Mouse (Mus musculus) brain, embryonic 14.5 days (tissue): ENCODE results near the gene Cox14. TPM values are rescaled to one million over a fixed set of nuclear protein-coding genes. Genes with fewer than 3 reads are reported as not detected.
A peak's percentile ranks its signal among the peaks of the same experiment; 100 is the strongest.

Experiments used
- DNase-seq: peaks from one replicate; pipeline ENCODE4 v3.0.0-alpha.2; 2011; ENCODE audit warnings: low read depth
- CTCF ChIP-seq: fragments of 200-500 bp; IDR thresholded peaks from 2 replicates; pipeline ENCODE4 v1.5.1; 2012; ENCODE audit warnings: inconsistent platforms, mild to moderate bottlenecking, moderate library complexity, borderline replicate concordance; ENCODE audit not compliant: insufficient read depth, insufficient read length; ENCODE audit errors: extremely low read depth
- POLR2A ChIP-seq: fragments of 200-500 bp; IDR thresholded peaks from 2 replicates; pipeline ENCODE4 v1.6.1; 2012; ENCODE audit warnings: mild to moderate bottlenecking, inconsistent platforms, borderline replicate concordance; ENCODE audit not compliant: poor library complexity, insufficient read depth, insufficient read length, severe bottlenecking; ENCODE audit errors: extremely low read depth
- polyA plus RNA-seq: library from polyadenylated mRNA; depleted of rRNA; stranded (reverse); fragments of >200 nt; gene quantifications from 2 replicates; pipeline ENCODE4 v1.2.3, GENCODE M21; 2012

Cox14 gene
- polyA plus RNA-seq, 1 experiment, result 149 TPM

DNA sequence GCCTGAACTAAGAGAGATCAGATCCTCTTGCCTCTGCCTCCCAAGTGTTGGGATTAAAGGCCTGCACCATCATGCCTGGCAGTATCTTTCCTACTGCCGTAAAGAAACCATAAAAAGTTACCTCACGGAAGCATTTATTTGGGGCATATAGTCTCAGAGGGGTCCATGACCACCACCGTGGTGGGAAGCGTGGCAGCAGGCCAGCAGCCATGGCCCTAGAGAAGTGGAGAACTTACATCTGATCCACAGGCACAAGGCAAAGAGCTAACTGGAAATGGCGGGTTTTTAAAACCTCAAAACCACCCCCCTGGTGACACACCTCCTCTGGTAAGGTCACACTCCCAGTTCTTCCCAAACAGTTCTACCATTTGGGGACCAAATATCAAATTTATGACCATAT, 2.8 kb downstream of the Cox14 start:
- DNase-seq, result no peak
- no peak for TF ChIP-seq POLR2A
- no peak for TF ChIP-seq CTCF

GRCm38 (mm10) chr15:99729056-99729783, 3.8 kb downstream of the Cox14 start:
- TF ChIP-seq POLR2A (no peak), CTCF (peak; percentile 5; the same call in 1 of the 2 replicates)
- DNase-seq, result no peak

DNA sequence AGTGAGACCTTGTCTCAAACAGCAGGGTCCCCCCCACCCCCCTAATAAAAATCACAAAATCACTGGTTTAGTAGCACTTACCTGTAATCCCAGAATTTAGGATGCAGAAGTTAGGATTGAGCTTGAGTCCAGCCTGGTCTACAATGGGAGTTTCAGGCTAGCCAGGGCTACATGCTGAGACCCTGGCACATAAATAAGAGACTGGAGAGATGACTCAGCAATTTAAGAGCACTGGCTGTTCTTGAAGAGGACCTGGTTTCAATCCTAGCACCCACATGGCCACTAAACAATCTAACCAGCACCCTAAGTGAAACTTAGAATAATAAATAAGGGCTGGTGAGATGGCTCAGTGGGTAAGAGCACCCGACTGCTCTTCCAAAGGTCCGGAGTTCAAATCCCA, 5.7 kb downstream of the Cox14 start:
- TF ChIP-seq POLR2A, result no peak
- no peak for TF ChIP-seq CTCF
- no peak for DNase-seq

DNA sequence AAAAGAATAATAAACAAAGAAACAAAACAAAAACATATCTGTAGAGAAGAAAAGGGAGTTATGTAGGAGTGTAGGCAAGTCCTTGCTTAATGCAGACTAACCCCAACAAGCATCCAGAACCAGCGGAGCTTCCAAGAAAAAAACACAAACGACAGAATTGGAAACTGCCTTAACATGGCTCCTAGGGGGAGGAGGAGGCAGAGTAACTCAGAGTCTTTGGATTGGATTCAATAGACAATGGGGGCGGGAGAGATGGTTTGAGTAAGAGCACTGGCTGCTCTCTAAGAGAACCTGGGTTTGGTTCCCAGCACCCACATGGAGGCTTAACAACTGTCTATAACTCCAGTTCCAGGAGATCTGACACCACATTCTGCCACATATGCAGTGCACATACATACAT, 6.3 kb downstream of the Cox14 start:
- no peak for DNase-seq
- TF ChIP-seq POLR2A (no peak), CTCF (no peak)

DNA sequence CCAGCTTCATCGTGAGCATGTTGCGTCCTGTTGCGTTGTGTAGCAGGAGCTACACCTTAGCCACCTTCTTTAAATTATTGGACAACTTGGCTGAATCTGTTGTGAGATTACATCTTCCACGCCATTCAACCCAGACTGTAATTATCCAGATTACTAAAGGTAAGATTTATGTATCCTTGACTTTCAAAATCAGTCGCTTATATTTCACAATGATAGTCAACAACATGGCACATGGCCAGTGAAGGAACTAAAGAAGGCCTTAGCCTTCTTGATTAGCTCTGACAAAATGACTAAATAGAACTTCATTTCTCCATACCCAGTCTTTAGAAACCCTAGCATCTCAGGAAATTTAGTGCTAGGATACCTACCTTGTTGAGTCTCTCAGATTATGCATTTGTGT, 7.8 kb downstream of the Cox14 start:
- TF ChIP-seq POLR2A (no peak), CTCF (no peak)

DNA sequence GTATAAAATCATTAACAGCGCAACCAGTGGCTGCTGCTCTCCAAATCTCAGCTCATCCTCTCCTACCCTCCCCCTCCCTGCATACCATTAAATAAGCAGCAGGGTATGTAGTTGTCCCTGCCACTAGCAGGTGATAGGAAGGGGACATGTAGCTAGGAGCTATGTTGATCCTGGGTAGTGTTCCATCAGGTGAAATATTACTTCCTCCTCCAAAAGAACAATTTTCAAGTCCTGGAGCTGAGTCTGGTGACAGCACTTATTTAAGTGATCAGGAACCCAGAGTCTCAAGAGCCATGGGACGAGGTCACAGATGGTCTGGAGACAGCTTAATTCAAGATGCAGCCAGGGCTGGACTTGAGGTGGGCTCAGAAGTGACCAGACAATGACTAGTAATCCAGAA, 10.2 kb downstream of the Cox14 start:
- DNase-seq, result no peak
- no peak for TF ChIP-seq POLR2A
- no peak for TF ChIP-seq CTCF

More for the DNA sequence above, 7.8 kb downstream of the Cox14 start:
- no peak for DNase-seq

- no peak for DNase-seq
- TF ChIP-seq POLR2A (no peak), CTCF (no peak)
These were observed 11.3 kb downstream of the Cox14 start for GRCm38 (mm10) chr15:99736675-99737074.

GRCm38 (mm10) chr15:99740229-99740628, 14.8 kb downstream of the Cox14 start:
- no peak for DNase-seq
- TF ChIP-seq CTCF (no peak), POLR2A (no peak)

DNA sequence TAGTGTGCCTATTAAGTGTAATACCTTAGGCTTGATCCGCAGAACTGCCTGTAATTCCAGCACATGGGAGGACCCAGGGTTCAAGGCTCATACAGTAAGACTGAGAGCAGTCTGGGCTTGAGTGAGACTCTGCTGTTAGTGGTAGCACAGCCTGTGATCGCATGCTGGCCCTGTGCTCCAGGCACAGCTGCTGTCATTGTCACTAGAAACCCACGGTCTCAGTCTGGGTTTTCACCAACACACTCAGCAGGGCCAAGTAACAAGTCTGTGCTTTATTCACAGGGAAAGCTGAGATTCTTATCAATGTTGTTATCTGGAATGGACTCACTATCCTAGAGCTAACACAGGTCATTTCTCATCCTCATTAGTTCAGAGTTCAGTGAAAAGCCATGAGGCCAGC, 28.8 kb downstream of the Cox14 start:
- peak; percentile 2 for DNase-seq
- TF ChIP-seq CTCF (no peak), POLR2A (no peak)

GRCm38 (mm10) chr15:99767467-99767866, 42.0 kb downstream of the Cox14 start:
- TF ChIP-seq CTCF (no peak), POLR2A (no peak)
- DNase-seq, result no peak

DNA sequence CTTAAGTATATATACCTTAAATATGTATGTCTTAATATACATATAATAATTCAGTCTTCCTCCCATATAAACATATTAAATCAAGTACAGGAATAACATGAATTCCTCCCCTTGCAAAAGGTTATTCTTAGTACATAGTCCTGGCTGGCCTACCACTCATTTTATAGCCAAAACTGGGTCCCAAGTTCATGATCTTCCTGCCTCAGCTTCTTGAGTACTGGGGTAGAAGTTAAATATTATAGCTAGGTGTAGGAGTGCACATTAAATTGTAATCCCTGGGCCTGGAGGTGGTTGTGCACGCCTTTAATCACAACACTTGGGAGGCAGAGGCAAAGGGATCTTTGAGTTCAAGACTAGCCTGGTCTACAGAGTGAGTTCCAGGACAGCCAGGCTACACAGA, 43.3 kb downstream of the Cox14 start:
- TF ChIP-seq POLR2A (no peak), CTCF (no peak)
- DNase-seq, result no peak

DNA sequence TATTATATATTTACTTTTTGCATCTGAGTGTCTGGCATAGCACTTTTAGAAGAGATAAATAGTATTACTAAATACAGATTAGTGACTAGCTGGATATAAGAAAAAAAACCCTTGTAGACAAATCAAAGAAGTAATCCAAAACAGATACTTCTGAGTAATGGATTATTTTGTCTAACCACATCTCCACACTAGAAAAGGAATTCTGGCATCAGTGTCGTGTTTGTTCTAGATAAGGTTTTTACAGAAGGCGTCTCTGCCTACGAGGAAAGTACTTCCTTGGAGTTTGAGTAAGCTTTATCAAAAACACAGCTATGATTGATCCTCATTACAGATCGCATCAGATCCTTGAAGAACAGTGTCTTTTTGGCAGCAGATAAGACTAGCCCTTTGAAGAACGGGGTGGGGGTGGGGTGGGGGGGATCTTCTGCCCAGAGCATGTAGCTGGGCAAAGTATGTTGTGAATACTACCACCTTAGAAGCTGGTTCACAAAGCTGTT, 45.6 kb downstream of the Cox14 start:
- no peak for TF ChIP-seq POLR2A
- DNase-seq, result no peak
